Mouse (Mus musculus) lung, adult 2 months (tissue): Measurements from ENCODE around the gene Ttpal.

Source experiments
- CTCF ChIP-seq: fragments of 200-500 bp; IDR thresholded peaks from 2 replicates; pipeline ENCODE4 v1.5.1; 2011; ENCODE audit warnings: mild to moderate bottlenecking, low read length, control low read depth; ENCODE audit not compliant: insufficient read depth
- POLR2A ChIP-seq: fragments of 200-500 bp; IDR thresholded peaks from 2 replicates; pipeline ENCODE4 v1.6.1; 2011; ENCODE audit warnings: low read depth, mild to moderate bottlenecking, control low read depth, low read length, borderline replicate concordance; ENCODE audit errors: extremely low read depth

DNA sequence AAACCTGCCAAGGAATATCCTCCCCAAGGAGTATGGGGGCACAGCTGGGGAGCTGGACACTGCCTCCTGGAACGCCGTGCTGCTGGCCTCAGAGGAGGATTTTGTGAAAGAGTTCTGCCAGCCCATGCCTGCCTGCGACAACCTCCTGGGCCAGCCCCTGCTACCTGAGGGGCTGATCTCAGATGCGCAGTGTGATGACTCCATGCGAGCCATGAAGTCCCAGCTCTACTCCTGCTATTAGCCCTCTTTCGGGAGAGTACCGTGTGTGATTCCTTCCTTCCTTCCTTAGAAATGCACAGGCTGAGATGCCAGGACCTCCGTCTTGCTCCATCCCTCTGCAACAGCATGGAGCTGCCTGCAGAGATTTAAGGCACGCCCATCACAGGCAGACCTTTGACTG, 13.3 kb downstream of the Ttpal start:
- TF ChIP-seq CTCF (no peak), POLR2A (no peak)
